Mouse (Mus musculus): ENCODE results near the gene Cracr2a.

DNA sequence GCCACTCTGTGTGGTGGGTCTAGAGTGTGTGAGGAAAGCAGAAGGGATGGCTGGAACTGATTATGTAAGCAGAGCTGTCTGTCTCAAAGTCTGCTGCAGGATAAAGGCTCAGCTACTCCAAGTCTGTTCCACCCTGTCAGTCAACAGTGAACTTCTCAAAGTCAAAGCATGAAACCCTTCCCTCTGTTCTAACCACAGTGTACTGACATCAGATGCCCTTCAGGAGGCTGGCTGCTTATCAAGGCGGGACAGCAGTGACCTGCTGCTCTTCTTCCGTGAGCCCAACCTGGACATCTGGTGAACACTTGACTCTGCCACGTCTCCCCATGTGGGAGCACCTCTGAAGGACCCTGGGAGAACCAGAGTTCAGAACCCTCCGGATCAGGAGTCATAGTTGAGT is 16.6 kb downstream of the Cracr2a start:
- no peak for TF ChIP-seq POLR2A (IDR thresholded peaks at IDR 0.05; ENCODE audit: borderline replicate concordance, control insufficient read depth, low read depth, low read length)
- TF ChIP-seq CTCF (IDR thresholded peaks at IDR 0.05; ENCODE audit: control insufficient read depth, insufficient read depth, low read length), result no peak

Data from bone marrow, adult 2 months (tissue).